Mouse (Mus musculus): ENCODE data around the gene Phf24. TPM values are rescaled to one million over a fixed set of nuclear protein-coding genes. Genes with fewer than 3 reads are reported as not detected.

Gene Phf24
- total and polyA plus RNA-seq, 3 experiments: 0.31 to 0.92 TPM; not detected in 1

GRCm38 (mm10) chr4:42944185-42944584, 27.7 kb downstream of the Phf24 start:
- Histone ChIP-seq H3K27ac (ENCODE audit: control insufficient read depth, low read depth, low read length) (no peak overlapping the region), H3K4me1 (ENCODE audit: control insufficient read depth in 1 of 2, insufficient read depth in 2 of 2, low read length in 2 of 2) (peaks cover 0 to 9% of the 10 kb centered on the region in 2 experiments; a peak in 1 of 4 replicates), H3K9me3 (replicated peaks; ENCODE audit: insufficient read depth, low read length) (no peaks in the 10 kb centered on the region), H3K9ac (ENCODE audit: control insufficient read depth, low read depth, low read length, poor library complexity, severe bottlenecking) (no peak overlapping the region), H3K4me3 (ENCODE audit: control insufficient read depth in 1 of 2, insufficient read depth in 1 of 2, low read depth in 2 of 2, low read length in 2 of 2) (no peak overlapping the region), H3K79me2 (ENCODE audit: control insufficient read depth, insufficient read depth, low read length, poor library complexity) (no peaks in the 10 kb centered on the region), H3K27me3 (ENCODE audit: control insufficient read depth in 1 of 2, insufficient read depth in 2 of 2, low read length in 2 of 2) (peaks cover 0 to 1% of the 10 kb centered on the region in 2 experiments; a peak in 1 of 4 replicates), H3K36me3 (ENCODE audit: control insufficient read depth in 1 of 2, insufficient read depth in 2 of 2, low read length in 2 of 2) (no peaks in the 10 kb centered on the region)
- no peak for DNase-seq (ENCODE audit: low read depth, low spot score)
- TF ChIP-seq MAX (IDR thresholded peaks at IDR 0.05; ENCODE audit: low read length) (no peak), USF1 (IDR thresholded peaks at IDR 0.05; ENCODE audit: low read depth, low read length) (no peak), RAD21 (IDR thresholded peaks at IDR 0.05; ENCODE audit: low read depth, low read length) (no peak), GABPA (IDR thresholded peaks at IDR 0.05; ENCODE audit: low read depth, low read length) (no peak), ETS1 (IDR thresholded peaks at IDR 0.05; ENCODE audit: low read depth, low read length) (no peak), MYB (IDR thresholded peaks at IDR 0.05; ENCODE audit: low read depth, low read length) (no peak), GATA1 (IDR thresholded peaks at IDR 0.05; ENCODE audit: low read depth, low read length) (no peak), UBTF (IDR thresholded peaks at IDR 0.05; ENCODE audit: borderline replicate concordance, insufficient read depth, low read depth, low read length) (no peak), ZC3H11A (IDR thresholded peaks at IDR 0.05; ENCODE audit: low read depth, low read length) (no peak), MYC (IDR thresholded peaks at IDR 0.05; ENCODE audit: low read depth, low read length) (no peak), TCF12 (IDR thresholded peaks at IDR 0.05; ENCODE audit: low read depth, low read length) (no peak), HCFC1 (IDR thresholded peaks at IDR 0.05; ENCODE audit: low read depth, low read length) (no peak), SIN3A (IDR thresholded peaks at IDR 0.05; ENCODE audit: low read length) (no peak), ELF1 (IDR thresholded peaks at IDR 0.05; ENCODE audit: low read depth, low read length) (no peak), TAL1 (IDR thresholded peaks at IDR 0.05; ENCODE audit: low read length) (no peak), ZKSCAN1 (IDR thresholded peaks at IDR 0.05; ENCODE audit: low read depth, low read length) (no peak), MXI1 (IDR thresholded peaks at IDR 0.05; ENCODE audit: low read depth, low read length) (no peak), CTCF (IDR thresholded peaks at IDR 0.05 in 2 of 3, conservative IDR thresholded peaks at IDR 0.05 in 1 of 3; ENCODE audit: control insufficient read depth in 1 of 3, insufficient read depth in 1 of 3, low read depth in 2 of 3, low read length in 3 of 3, poor library complexity in 1 of 3, severe bottlenecking in 1 of 3) (no peak)

DNA sequence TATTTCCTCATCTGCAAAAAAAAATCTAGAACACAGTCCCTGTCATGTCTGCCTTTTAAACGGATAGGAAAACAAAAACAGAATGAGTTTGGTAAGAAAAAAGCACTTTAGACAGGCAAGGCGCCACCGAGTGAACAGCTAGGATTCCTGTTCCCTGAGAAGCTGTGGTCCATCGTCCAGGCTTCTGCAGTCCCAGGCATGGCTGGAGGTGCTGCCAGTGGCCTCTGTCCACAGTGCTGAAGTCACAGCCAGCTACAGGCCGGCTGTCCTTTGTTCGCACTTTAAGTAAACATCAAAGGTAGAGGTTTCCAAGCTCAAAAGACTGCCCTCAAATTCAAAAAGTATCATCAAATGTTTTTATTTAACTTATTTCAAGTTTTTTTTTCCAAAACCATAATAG, 28.6 kb downstream of the Phf24 start:
- no peak overlapping the region for H3K4me3 ChIP-seq (ENCODE audit: control insufficient read depth in 1 of 2, insufficient read depth in 1 of 2, low read depth in 2 of 2, low read length in 2 of 2)
- H3K9ac ChIP-seq (ENCODE audit: control insufficient read depth, low read depth, low read length, poor library complexity, severe bottlenecking): no peak overlapping the region
- peaks cover 0 to 1% of the 10 kb centered on the region in 2 experiments; a peak in 1 of 4 replicates for H3K27me3 ChIP-seq (ENCODE audit: control insufficient read depth in 1 of 2, insufficient read depth in 2 of 2, low read length in 2 of 2)
- peak; percentile 32 for DNase-seq (ENCODE audit: low read depth, low spot score)
- H3K4me1 ChIP-seq (ENCODE audit: control insufficient read depth in 1 of 2, insufficient read depth in 2 of 2, low read length in 2 of 2): peaks cover 0 to 11% of the 10 kb centered on the region in 2 experiments; a peak in 1 of 4 replicates
- no peaks in the 10 kb centered on the region for H3K36me3 ChIP-seq (ENCODE audit: control insufficient read depth in 1 of 2, insufficient read depth in 2 of 2, low read length in 2 of 2)
- no peak for TF ChIP-seq MYB (IDR thresholded peaks at IDR 0.05; ENCODE audit: low read depth, low read length)
- peak; percentile 47; the same call in 1 of the 2 replicates for TF ChIP-seq MXI1 (IDR thresholded peaks at IDR 0.05; ENCODE audit: low read depth, low read length)
- no peaks in the 10 kb centered on the region for H3K9me3 ChIP-seq (replicated peaks; ENCODE audit: insufficient read depth, low read length)
- H3K79me2 ChIP-seq (ENCODE audit: control insufficient read depth, insufficient read depth, low read length, poor library complexity): no peaks in the 10 kb centered on the region; the same call in 1 of the 2 replicates
- H3K27ac ChIP-seq (ENCODE audit: control insufficient read depth, low read depth, low read length): no peak overlapping the region

All from MEL (cell line).